ENCODE assay signal across 8 mouse cellular contexts in genomic region chr11:85739266-85739977, GRCm38 (mm10).
DNase-seq lines count a peak whose midpoint lies in the region; TF ChIP-seq lines count a peak whose summit lies in the region.

No protein-coding gene starts in this region.

- H3K27ac ChIP-seq in heart, adult 2 months = peak overlapping the region; percentile 13; the same call in 1 of the 2 replicates

- TF ChIP-seq POLR2A in heart, adult 2 months (IDR thresholded peaks at IDR 0.05; ENCODE audit: insufficient read depth, low read depth, low read length) = no peak

- DNase-seq in layer of hippocampus, adult 11-12 months (ENCODE audit: low spot score) = peak; percentile 38
- DNase-seq in layer of hippocampus, postnatal 10 days (ENCODE audit: low spot score in 2 of 2) = no peak
- no peak for DNase-seq in heart, adult 2 months
- peak; percentile 49 to 57 for DNase-seq in left cerebral cortex, adult 9 months (ENCODE audit: low spot score in 2 of 2)
- DNase-seq in right cerebral cortex, postnatal 36 days (ENCODE audit: low spot score in 2 of 2) = peak; percentile 42 to 63
- no peak for DNase-seq in cerebellum, adult 8-10 months
- DNase-seq in adrenal gland, postnatal 36 days = no peak
- DNase-seq in MN1 (ENCODE audit: low spot score) = no peak

- intact Hi-C loops in heart, adult 2 months (cut with DNase I) = no loop called here

- 0 out of 2 replicates have a peak, but pooled peaks cover 1% of the 10 kb centered on the region for H3K36me3 ChIP-seq in heart, adult 2 months (ENCODE audit: control insufficient read depth, insufficient read depth, low read length)

- TF ChIP-seq CTCF in heart, adult 2 months (IDR thresholded peaks at IDR 0.05) = no peak

- no peaks in the 10 kb centered on the region for H3K27me3 ChIP-seq in heart, adult 2 months (ENCODE audit: control insufficient read depth, insufficient read depth, low read length)

- WGBS in heart, adult 2 months = 34% methylated on average over 6 of the region's 6 CpGs

- H3K4me3 ChIP-seq in heart, adult 2 months = no peak overlapping the region

- H3K79me2 ChIP-seq in heart, adult 2 months (replicated peaks; ENCODE audit: control insufficient read depth, insufficient read depth, low read length) = no peaks in the 10 kb centered on the region

- H3K4me1 ChIP-seq in heart, adult 2 months (ENCODE audit: control insufficient read depth, insufficient read depth, low read length) = peaks cover 7% of the 10 kb centered on the region

- H3K9ac ChIP-seq in heart, adult 2 months (ENCODE audit: low read depth, low read length) = no peak overlapping the region

- TF ChIP-seq EP300 in heart, adult 2 months (IDR thresholded peaks at IDR 0.05; ENCODE audit: insufficient read depth, low read depth, low read length) = no peak

Comparison
In these comparisons a context has a peak if more than half of its experiments do, and no peak if none do; other contexts are left out.
1. DNase-seq: peak in layer of hippocampus, adult 11-12 months (single experiment), left cerebral cortex, adult 9 months (2 of 2) and right cerebral cortex, postnatal 36 days (2 of 2); none in layer of hippocampus, postnatal 10 days (0 of 2), heart, adult 2 months (0 of 2), cerebellum, adult 8-10 months (single experiment), adrenal gland, postnatal 36 days (0 of 2) and MN1 (single experiment).